Mouse (Mus musculus): Measurements from ENCODE around the gene 1700113H08Rik. TPM values are rescaled to one million over a fixed set of nuclear protein-coding genes. Genes with fewer than 3 reads are reported as not detected.

Gene 1700113H08Rik
- not detected in 2 replicates for polyA plus RNA-seq (2015; fragmentation: Nextera tagmentation; extraction: Ambion mirVana)

DNA sequence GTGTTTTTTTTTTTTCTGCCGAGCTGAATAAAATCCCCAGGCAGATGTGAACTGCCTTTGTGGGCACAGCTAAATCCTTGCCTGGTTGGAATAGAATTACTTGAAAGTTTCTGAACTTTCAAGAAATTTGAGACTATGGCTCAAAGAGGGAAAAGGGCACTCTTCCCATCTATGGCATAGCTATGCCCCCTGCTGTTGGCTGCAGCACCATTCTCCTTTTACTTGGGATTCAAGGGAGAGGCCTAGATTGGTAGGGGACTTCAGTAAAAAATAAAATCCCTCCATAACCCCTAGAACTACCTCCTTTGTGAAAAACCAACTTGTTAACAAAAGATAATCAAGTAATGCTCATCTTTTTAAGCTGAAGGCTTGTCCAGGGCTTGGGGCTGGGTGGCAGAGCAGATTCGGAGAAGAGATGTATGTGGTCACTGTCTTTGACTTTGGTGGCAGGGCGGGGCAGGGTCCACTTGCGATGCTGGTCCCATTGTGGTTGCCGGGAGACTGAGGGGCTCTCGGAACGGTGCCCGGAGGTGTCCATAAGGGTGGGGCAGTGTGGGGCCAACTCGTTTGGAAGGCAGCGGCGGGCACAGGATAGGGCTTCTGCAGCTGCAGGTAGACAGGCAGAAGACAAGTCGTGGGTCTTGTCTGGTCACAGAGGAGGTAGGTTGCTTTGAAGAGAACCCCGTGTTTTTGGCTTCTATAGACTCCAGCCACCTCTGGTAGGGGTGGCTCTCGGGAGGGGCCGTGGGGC is at the start of gene 1700113H08Rik:
TSS of gene 1700113H08Rik (plus strand) at position 546 of the 751 bp plus-strand sequence.
- DNase-seq (no peak), ATAC-seq (ENCODE audit: low read depth) (peak; percentile 41)
- Histone ChIP-seq H3K9me3 (replicated peaks) (no peaks in the 10 kb centered on the region), H3K9ac (no peak within 1 kb of the TSS), H3K4me1 (replicated peaks) (0 out of 2 replicates have a peak, but pooled peaks cover 4% of the 10 kb centered on the region), H3K4me3 (replicated peaks) (peak within 1 kb of the TSS; percentile 45), H3K36me3 (no peaks in the 10 kb centered on the region), H3K4me2 (peak within 1 kb of the TSS; percentile 61), H3K27ac (no peak within 1 kb of the TSS), H3K27me3 (peaks cover 4% of the 10 kb centered on the region; the same call in 1 of the 2 replicates)
- WGBS (ENCODE audit: insufficient replicate concordance): 10% methylated on average over 15 of the region's 15 CpGs

GRCm38 (mm10) chr10:87008215-87008499 is 49.7 kb upstream of the 1700113H08Rik start:
- Histone ChIP-seq H3K9me3 (replicated peaks) (no peaks in the 10 kb centered on the region), H3K4me2 (no peak overlapping the region), H3K4me3 (replicated peaks) (no peak overlapping the region), H3K36me3 (no peaks in the 10 kb centered on the region), H3K9ac (no peak overlapping the region), H3K27me3 (no peaks in the 10 kb centered on the region), H3K4me1 (replicated peaks) (no peaks in the 10 kb centered on the region), H3K27ac (no peak overlapping the region)
- 61% methylated on average over 3 of the region's 3 CpGs for WGBS (ENCODE audit: insufficient replicate concordance)
- ATAC-seq (ENCODE audit: low read depth) (no peak), DNase-seq (no peak)

- no peak overlapping the region for H3K27ac ChIP-seq
- no peak for DNase-seq
- H3K4me1 ChIP-seq (replicated peaks): no peaks in the 10 kb centered on the region
- no peaks in the 10 kb centered on the region for H3K27me3 ChIP-seq
- ATAC-seq (ENCODE audit: low read depth): no peak
- H3K9me3 ChIP-seq (replicated peaks): no peaks in the 10 kb centered on the region
- H3K9ac ChIP-seq: no peak overlapping the region
- 65% methylated on average over 7 of the region's 7 CpGs for WGBS (ENCODE audit: insufficient replicate concordance)
- no peak overlapping the region for H3K4me2 ChIP-seq
- H3K4me3 ChIP-seq (replicated peaks): no peak overlapping the region
- H3K36me3 ChIP-seq: no peaks in the 10 kb centered on the region
Observed at GRCm38 (mm10) chr10:87012087-87012486, 45.8 kb upstream of the 1700113H08Rik start.

DNA sequence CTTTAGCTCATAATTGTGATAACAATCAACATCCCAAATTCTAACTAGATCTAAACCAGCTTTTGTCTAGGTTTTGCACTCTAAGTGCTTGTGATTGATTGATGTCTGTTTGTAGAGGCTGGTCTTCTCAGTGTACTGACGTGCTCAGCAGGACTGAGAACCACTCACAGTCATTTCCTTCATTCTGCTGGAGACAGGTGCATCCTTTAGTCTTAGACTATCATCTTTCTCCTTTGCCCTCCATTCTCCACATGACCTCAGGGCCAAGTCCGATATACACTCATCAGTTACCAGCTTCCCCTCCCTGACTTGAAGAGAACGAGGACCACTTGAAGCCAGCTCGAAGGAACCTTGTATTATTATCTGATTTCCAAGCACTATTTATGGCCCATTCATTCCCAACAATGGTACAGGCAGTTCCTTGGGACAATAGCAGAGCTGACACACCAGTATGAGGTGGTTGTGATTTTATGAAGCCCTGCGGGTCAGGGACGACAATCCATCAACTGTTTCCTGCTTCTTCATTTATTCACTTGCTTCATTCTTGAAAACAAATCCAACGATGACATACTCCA is 43.4 kb upstream of the 1700113H08Rik start:
- WGBS (ENCODE audit: insufficient replicate concordance): 38% methylated on average over 7 of the region's 7 CpGs
- no peak for ATAC-seq (ENCODE audit: low read depth)

GRCm38 (mm10) chr10:87015403-87015802 is 42.4 kb upstream of the 1700113H08Rik start:
- no peak overlapping the region for H3K9ac ChIP-seq
- DNase-seq (no peak), ATAC-seq (ENCODE audit: low read depth) (no peak)
- no peaks in the 10 kb centered on the region for H3K36me3 ChIP-seq
- H3K9me3 ChIP-seq (replicated peaks): no peaks in the 10 kb centered on the region
- no peak overlapping the region for H3K4me3 ChIP-seq (replicated peaks)
- H3K27ac ChIP-seq: no peak overlapping the region; the same call in 1 of the 2 replicates
- WGBS (ENCODE audit: insufficient replicate concordance): 17% methylated on average over 5 of the region's 5 CpGs
- H3K27me3 ChIP-seq: no peaks in the 10 kb centered on the region
- no peaks in the 10 kb centered on the region for H3K4me1 ChIP-seq (replicated peaks)
- H3K4me2 ChIP-seq: no peak overlapping the region

More for the DNA sequence above, 43.4 kb upstream of the 1700113H08Rik start:
- no peak for DNase-seq
- Histone ChIP-seq H3K27ac (no peak overlapping the region), H3K4me2 (no peak overlapping the region), H3K4me1 (replicated peaks) (no peaks in the 10 kb centered on the region), H3K9me3 (replicated peaks) (no peaks in the 10 kb centered on the region), H3K36me3 (no peaks in the 10 kb centered on the region), H3K9ac (no peak overlapping the region), H3K27me3 (no peaks in the 10 kb centered on the region), H3K4me3 (replicated peaks) (no peak overlapping the region)

DNA sequence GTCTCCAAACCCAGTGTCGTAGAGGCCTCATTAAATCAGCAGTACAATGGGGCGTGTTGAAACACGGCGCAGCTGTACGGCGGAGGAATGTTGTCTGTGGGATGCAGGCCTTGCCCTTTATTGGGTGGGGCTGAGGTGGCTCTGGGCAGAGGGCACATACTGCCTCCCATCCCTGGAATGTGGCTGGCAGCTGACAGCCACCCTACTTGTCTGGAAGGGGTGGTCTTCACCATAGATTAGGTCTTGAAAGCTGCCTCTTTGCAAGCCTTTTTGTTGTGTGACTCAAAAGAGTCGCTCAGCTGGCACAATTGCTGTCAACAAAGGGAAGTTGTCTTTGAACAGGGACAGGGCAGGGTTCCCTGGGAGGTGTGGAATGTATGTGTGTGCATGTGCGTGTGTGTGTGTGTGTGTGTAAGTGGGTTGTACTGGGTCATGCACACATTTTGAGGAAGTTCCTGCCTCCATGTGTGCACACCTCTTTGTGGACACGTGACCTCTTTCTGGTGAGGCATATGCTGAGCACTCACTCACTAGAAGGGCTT is 41.6 kb upstream of the 1700113H08Rik start:
- H3K4me2 ChIP-seq: no peak overlapping the region
- no peak overlapping the region for H3K9ac ChIP-seq
- no peaks in the 10 kb centered on the region for H3K27me3 ChIP-seq
- no peaks in the 10 kb centered on the region for H3K4me1 ChIP-seq (replicated peaks)
- 58% methylated on average over 9 of the region's 9 CpGs for WGBS (ENCODE audit: insufficient replicate concordance)
- DNase-seq (no peak), ATAC-seq (ENCODE audit: low read depth) (no peak)
- no peaks in the 10 kb centered on the region for H3K9me3 ChIP-seq (replicated peaks)
- no peaks in the 10 kb centered on the region for H3K36me3 ChIP-seq
- H3K4me3 ChIP-seq (replicated peaks): no peak overlapping the region
- H3K27ac ChIP-seq: no peak overlapping the region

- Histone ChIP-seq H3K4me1 (replicated peaks) (no peaks in the 10 kb centered on the region), H3K27me3 (no peaks in the 10 kb centered on the region), H3K27ac (no peak overlapping the region), H3K9me3 (replicated peaks) (no peaks in the 10 kb centered on the region), H3K9ac (no peak overlapping the region), H3K36me3 (no peaks in the 10 kb centered on the region), H3K4me2 (no peak overlapping the region), H3K4me3 (replicated peaks) (no peak overlapping the region)
- ATAC-seq (ENCODE audit: low read depth): no peak
- no peak for DNase-seq
- 59% methylated on average over 9 of the region's 9 CpGs for WGBS (ENCODE audit: insufficient replicate concordance)
Observed at GRCm38 (mm10) chr10:87018876-87019275, 39.0 kb upstream of the 1700113H08Rik start.

DNA sequence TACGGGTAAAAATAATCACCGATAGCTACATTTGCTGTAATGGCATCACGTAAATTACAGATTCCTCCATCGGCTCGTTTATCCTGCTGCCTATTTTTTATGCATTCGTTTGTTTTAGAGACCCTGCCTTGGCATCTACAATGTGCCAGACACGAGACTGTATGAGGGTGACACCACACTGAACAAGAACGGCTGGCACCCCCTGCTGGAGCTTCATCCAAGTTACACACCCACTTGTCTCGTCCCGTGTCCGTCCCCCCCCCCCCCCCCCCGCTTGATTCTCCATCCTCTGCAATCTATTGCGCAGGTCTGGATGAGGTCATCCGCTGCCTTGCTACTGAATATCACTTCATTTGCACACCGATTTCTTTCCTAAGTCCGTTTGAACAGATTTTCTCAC is 37.1 kb upstream of the 1700113H08Rik start:
- H3K4me3 ChIP-seq (replicated peaks): no peak overlapping the region
- no peaks in the 10 kb centered on the region for H3K4me1 ChIP-seq (replicated peaks)
- DNase-seq: no peak
- WGBS (ENCODE audit: insufficient replicate concordance): 52% methylated on average over 14 of the region's 16 CpGs
- H3K27me3 ChIP-seq: no peaks in the 10 kb centered on the region
- H3K36me3 ChIP-seq: no peaks in the 10 kb centered on the region
- no peak overlapping the region for H3K9ac ChIP-seq
- no peak overlapping the region for H3K27ac ChIP-seq
- no peak overlapping the region for H3K4me2 ChIP-seq
- no peaks in the 10 kb centered on the region for H3K9me3 ChIP-seq (replicated peaks)
- no peak for ATAC-seq (ENCODE audit: low read depth)

DNA sequence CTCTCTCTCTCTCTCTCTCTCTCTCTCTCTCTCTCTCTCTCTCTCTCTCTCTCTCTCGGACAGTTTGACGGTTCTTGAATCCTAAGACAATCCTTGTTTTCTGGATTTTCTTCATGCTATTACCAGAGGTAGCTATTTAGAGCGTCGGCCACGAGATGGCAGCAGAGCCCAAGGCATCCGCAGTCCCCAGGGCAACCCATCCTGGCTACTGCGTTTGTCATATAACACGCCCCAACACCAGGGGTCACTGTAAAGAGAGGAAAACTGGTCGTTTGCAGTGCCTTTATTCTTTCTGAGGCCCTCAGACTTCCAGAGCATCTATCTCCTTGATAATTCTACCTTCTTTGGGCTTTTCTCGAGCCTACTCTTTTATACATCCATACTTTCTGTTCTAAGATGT is 33.0 kb upstream of the 1700113H08Rik start:
- peak; percentile 28 for DNase-seq
- under 1% methylated on average over 10 of the region's 10 CpGs for WGBS (ENCODE audit: insufficient replicate concordance)
- ATAC-seq (ENCODE audit: low read depth): peak; percentile 60; the same call in 1 of the 2 replicates
- H3K9me3 ChIP-seq (replicated peaks): no peaks in the 10 kb centered on the region
- no peak overlapping the region for H3K9ac ChIP-seq
- no peaks in the 10 kb centered on the region for H3K27me3 ChIP-seq
- no peak overlapping the region for H3K4me3 ChIP-seq (replicated peaks)
- H3K27ac ChIP-seq: no peak overlapping the region
- H3K36me3 ChIP-seq: no peaks in the 10 kb centered on the region
- H3K4me2 ChIP-seq: no peak overlapping the region
- no peaks in the 10 kb centered on the region for H3K4me1 ChIP-seq (replicated peaks)

DNA sequence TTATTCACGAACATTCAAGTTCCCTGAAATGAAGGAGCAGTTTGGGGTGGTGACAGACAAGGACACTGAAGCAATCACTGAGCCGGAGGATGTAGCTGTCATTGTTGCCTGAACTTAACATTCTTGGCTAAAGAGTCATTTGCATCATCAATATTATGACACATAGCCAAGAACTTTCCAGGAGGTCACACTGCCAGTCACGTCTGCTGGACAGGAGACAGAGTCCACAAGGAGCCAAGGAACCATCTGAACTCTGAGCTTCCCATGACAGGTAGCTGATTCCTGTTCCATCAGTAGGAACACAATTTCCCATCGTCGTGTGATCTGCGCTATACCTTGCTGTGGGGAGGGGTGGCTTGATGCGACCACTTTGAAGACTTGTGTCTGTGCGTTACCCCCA is 25.1 kb upstream of the 1700113H08Rik start:
- WGBS (ENCODE audit: insufficient replicate concordance): 67% methylated on average over 8 of the region's 8 CpGs
- no peak overlapping the region for H3K9ac ChIP-seq
- H3K36me3 ChIP-seq: no peaks in the 10 kb centered on the region
- H3K4me1 ChIP-seq (replicated peaks): 0 out of 2 replicates have a peak, but pooled peaks cover 3% of the 10 kb centered on the region
- DNase-seq (no peak), ATAC-seq (ENCODE audit: low read depth) (no peak)
- H3K9me3 ChIP-seq (replicated peaks): no peaks in the 10 kb centered on the region
- no peak overlapping the region for H3K27ac ChIP-seq
- no peak overlapping the region for H3K4me2 ChIP-seq
- no peak overlapping the region for H3K4me3 ChIP-seq (replicated peaks)
- no peaks in the 10 kb centered on the region for H3K27me3 ChIP-seq

GRCm38 (mm10) chr10:87035866-87036265 is 22.0 kb upstream of the 1700113H08Rik start:
- H3K27me3 ChIP-seq: no peaks in the 10 kb centered on the region
- H3K4me3 ChIP-seq (replicated peaks): no peak overlapping the region
- no peaks in the 10 kb centered on the region for H3K9me3 ChIP-seq (replicated peaks)
- H3K36me3 ChIP-seq: no peaks in the 10 kb centered on the region
- H3K4me1 ChIP-seq (replicated peaks): 0 out of 2 replicates have a peak, but pooled peaks cover 3% of the 10 kb centered on the region
- no peak for ATAC-seq (ENCODE audit: low read depth)
- DNase-seq: no peak
- H3K27ac ChIP-seq: no peak overlapping the region
- no peak overlapping the region for H3K9ac ChIP-seq
- H3K4me2 ChIP-seq: no peak overlapping the region
- WGBS (ENCODE audit: insufficient replicate concordance): 78% methylated on average over 15 of the region's 15 CpGs

Measured in liver, embryonic 13.5 days (tissue).